Mouse (Mus musculus): ENCODE data around the gene Hist2h4. TPM values are rescaled to one million over a fixed set of nuclear protein-coding genes. Genes with fewer than 3 reads are reported as not detected.
"Not testable (repeated sequence)": the region's sequence is repeated elsewhere in the genome, so short reads cannot be mapped to it uniquely, and the experiment has no call there.

Hist2h4 gene
- 1 to 10 TPM; 1.9 to 2.2 TPM for polyA plus RNA-seq (2017; shearing (Covaris generic))

GRCm38 (mm10) chr3:96262979-96263550 lies at the start of gene Hist2h4:
Gene Hist2h4 (minus strand): TSS chr3:96263311.
- peak; percentile 83 for ATAC-seq

- ATAC-seq: no peak
These were observed 49.4 kb upstream of the Hist2h4 start for GRCm38 (mm10) chr3:96312341-96313098.

- ATAC-seq: no peak
These were observed 46.3 kb upstream of the Hist2h4 start for GRCm38 (mm10) chr3:96309441-96309840.

GRCm38 (mm10) chr3:96306506-96306905 lies 43.4 kb upstream of the Hist2h4 start:
- no peak for ATAC-seq

GRCm38 (mm10) chr3:96302076-96302475 lies 39.0 kb upstream of the Hist2h4 start:
- ATAC-seq: no peak

- no peak for ATAC-seq
These were observed 37.8 kb upstream of the Hist2h4 start for GRCm38 (mm10) chr3:96300706-96301529.

GRCm38 (mm10) chr3:96299562-96299961 lies 36.5 kb upstream of the Hist2h4 start:
- no peak for ATAC-seq

GRCm38 (mm10) chr3:96298360-96298759 lies 35.2 kb upstream of the Hist2h4 start:
- no peak for ATAC-seq

GRCm38 (mm10) chr3:96293787-96294186 lies 30.7 kb upstream of the Hist2h4 start, which contains the start of gene Fcgr1:
Gene Fcgr1 (minus strand): TSS chr3:96293969.
- no peak for ATAC-seq

GRCm38 (mm10) chr3:96293368-96293767 lies 30.3 kb upstream of the Hist2h4 start:
- ATAC-seq: no peak

GRCm38 (mm10) chr3:96292641-96293040 lies 29.5 kb upstream of the Hist2h4 start:
- ATAC-seq: no peak

- not testable (repeated sequence) for ATAC-seq
These were observed 27.6 kb upstream of the Hist2h4 start for GRCm38 (mm10) chr3:96290727-96291126.

- no peak for ATAC-seq
These were observed 26.1 kb upstream of the Hist2h4 start for GRCm38 (mm10) chr3:96289201-96289600.

- ATAC-seq: not testable (repeated sequence)
These were observed 24.2 kb upstream of the Hist2h4 start for GRCm38 (mm10) chr3:96287334-96287733.

GRCm38 (mm10) chr3:96284457-96284856 lies 21.3 kb upstream of the Hist2h4 start:
- no peak for ATAC-seq

- no peak for ATAC-seq
These were observed 17.5 kb upstream of the Hist2h4 start for GRCm38 (mm10) chr3:96280660-96281059.

- peak; percentile 80 for ATAC-seq
These were observed 14.9 kb upstream of the Hist2h4 start for GRCm38 (mm10) chr3:96277800-96278624.

- ATAC-seq: no peak
These were observed 14.3 kb upstream of the Hist2h4 start for GRCm38 (mm10) chr3:96277428-96277799.

- ATAC-seq: peak; percentile 32
These were observed 10.7 kb upstream of the Hist2h4 start for GRCm38 (mm10) chr3:96273591-96274465.

GRCm38 (mm10) chr3:96269511-96270474 lies 6.7 kb upstream of the Hist2h4 start, which contains the start of gene Hist2h2bb:
Gene Hist2h2bb (plus strand): TSS chr3:96269752.
- peak; percentile 86 for ATAC-seq
